Mouse (Mus musculus): ENCODE measurements around the gene Fam171a1. TPM values are rescaled to one million over a fixed set of nuclear protein-coding genes. Genes with fewer than 3 reads are reported as not detected.

Fam171a1 gene
- polyA plus RNA-seq, 1 experiment, result 41.3 TPM

- TF ChIP-seq CTCF (IDR thresholded peaks at IDR 0.05; ENCODE audit: extremely low read depth, insufficient read depth, low read length) (no peak), POLR2A (IDR thresholded peaks at IDR 0.05; ENCODE audit: extremely low read depth, insufficient read depth, low read length) (no peak)
- H3K27ac ChIP-seq (ENCODE audit: insufficient read depth, low read length), result no peak overlapping the region
- H3K4me1 ChIP-seq (ENCODE audit: control insufficient read depth, insufficient read depth, low read length), result no peaks in the 10 kb centered on the region
- no peak overlapping the region for H3K4me3 ChIP-seq (ENCODE audit: insufficient read depth, low read length)
Measured at GRCm38 (mm10) chr2:3276106-3276505, 162.1 kb downstream of the Fam171a1 start.

Other genes with a start within 250 kb of the Fam171a1 start
- gene Nmt2, start 170.0 kb downstream of the Fam171a1 start, polyA plus RNA-seq (2012; rRNA removed), result 52.5 and 53.3 TPM in 2 replicates
- 11.0 and 11.7 TPM in 2 replicates for gene Rpp38, start 218.4 kb downstream of the Fam171a1 start, polyA plus RNA-seq (2012; rRNA removed)
- gene Acbd7, start 221.9 kb downstream of the Fam171a1 start, polyA plus RNA-seq (2012; rRNA removed), result 1.2 and 1.4 TPM in 2 replicates